Mouse (Mus musculus): ENCODE results near the gene Sult5a1.

Gene Sult5a1

DNA sequence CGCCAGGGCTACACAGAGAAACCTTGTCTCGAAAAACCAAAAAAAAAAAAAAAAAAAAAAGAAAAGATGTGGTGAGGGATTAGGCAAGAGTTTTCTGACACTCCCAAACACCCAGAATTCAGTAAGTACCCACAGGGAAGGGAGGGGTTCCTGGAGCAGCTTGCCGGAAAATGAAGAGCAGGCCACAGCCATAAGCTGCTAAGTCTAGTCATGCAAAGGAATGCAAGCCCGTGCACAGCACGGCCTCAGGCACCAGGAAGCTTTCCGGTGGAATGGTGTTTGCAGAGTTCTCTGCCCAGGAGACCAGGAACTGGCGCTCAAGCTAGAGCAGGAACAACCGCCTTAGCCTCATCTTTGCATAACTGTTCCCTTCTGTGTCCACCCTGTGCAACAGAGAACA, 57.8 kb downstream of the Sult5a1 start:
- ChIA-PET POLR2A (interaction anchor here (0.5 to 2.5 kb wide), 46 partner anchors 9 to 657 kb away, joined by 3 to 26 read pairs (median 4); partner anchors contain the start of genes Chmp1a (in 3 of the 4), Spata33 (in 3 of the 4), Ankrd11 (in 1 of the 4) and Mvd (in 1 of the 4)), CTCF (interaction anchor here (0.6 to 1.7 kb wide), 11 partner anchors 11 to 266 kb away, joined by 3 to 11 read pairs (median 4); no protein-coding TSS in a partner anchor)

GRCm38 (mm10) chr8:123097786-123098584, 60.1 kb downstream of the Sult5a1 start:
- POLR2A ChIA-PET, result interaction anchor here (0.6 to 1.0 kb wide), 5 partner anchors 8 to 433 kb away, joined by 3 to 4 read pairs (median 3); no protein-coding TSS in a partner anchor
- CTCF ChIA-PET, result interaction anchor here in 1 of 4 experiments (1.2 kb wide), 1 partner anchor 10 kb away, joined by 3 read pairs; no protein-coding TSS in a partner anchor

DNA sequence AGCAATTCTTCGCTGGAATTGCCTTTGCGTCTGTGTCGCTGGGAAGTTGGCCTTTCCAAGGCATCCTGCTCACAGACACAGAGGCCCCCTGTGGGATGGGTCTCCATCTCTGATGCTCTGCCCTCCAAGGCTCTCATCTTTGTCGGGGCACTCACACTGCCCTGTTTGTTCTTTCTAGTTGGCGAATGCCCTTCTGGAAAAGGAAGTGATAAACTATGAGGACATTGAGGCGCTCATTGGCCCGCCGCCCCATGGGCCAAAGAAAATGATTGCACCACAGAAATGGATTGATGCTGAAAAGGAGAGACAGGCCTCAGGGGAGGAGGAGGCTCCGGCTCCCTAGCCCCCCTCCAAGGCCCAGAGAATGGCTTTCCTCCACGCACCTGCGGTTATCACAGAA, 60.9 kb downstream of the Sult5a1 start:
- ChIA-PET CTCF (interaction anchor here in 1 of 4 experiments (0.8 kb wide), 1 partner anchor 11 kb away, joined by 3 read pairs; no protein-coding TSS in a partner anchor), POLR2A (no interaction called here)

All from embryonic stem cell, embryonic (primary cell).